Mouse (Mus musculus) spleen, adult 2 months (tissue): Measurements from ENCODE around the gene Lbx2. TPM values are rescaled to one million over a fixed set of nuclear protein-coding genes. Genes with fewer than 3 reads are reported as not detected.

Source experiments
- DNase-seq, 2 experiments: peaks; one replicate each; pipeline versions ENCODE4 v3.0.0 to v3.0.0-alpha.2; 2012 to 2021; ENCODE audit warnings: low spot score in 2 of 2, low read depth in 1 of 2
- H3K27ac ChIP-seq: fragments of 200-500 bp; 2 replicates; pipeline ENCODE4 v1.5.1; 2012; ENCODE audit warnings: low read length, inconsistent platforms; ENCODE audit not compliant: insufficient read depth
- H3K27me3 ChIP-seq: fragments of 200-500 bp; 2 replicates; pipeline ENCODE4 v1.6.1; 2012; ENCODE audit warnings: mild to moderate bottlenecking, moderate library complexity, low read length, inconsistent platforms; ENCODE audit not compliant: control insufficient read depth, insufficient read depth
- H3K36me3 ChIP-seq: fragments of 200-500 bp; 2 replicates; pipeline ENCODE4 v1.6.1; 2012; ENCODE audit warnings: mild to moderate bottlenecking, low read length, inconsistent platforms; ENCODE audit not compliant: control insufficient read depth, insufficient read depth
- H3K4me1 ChIP-seq: fragments of 200-500 bp; 2 replicates; pipeline ENCODE4 v1.6.1; 2011; ENCODE audit warnings: inconsistent platforms; ENCODE audit not compliant: control insufficient read depth, insufficient read depth, insufficient read length
- H3K4me3 ChIP-seq: fragments of 200-500 bp; 2 replicates; pipeline ENCODE4 v1.5.1; 2011; ENCODE audit warnings: mild to moderate bottlenecking, inconsistent platforms; ENCODE audit not compliant: insufficient read depth, insufficient read length; ENCODE audit errors: extremely low read depth
- CTCF ChIP-seq: fragments of 200-500 bp; IDR thresholded peaks from 2 replicates; pipeline ENCODE4 v1.5.1; 2011; ENCODE audit warnings: mild to moderate bottlenecking, inconsistent platforms; ENCODE audit not compliant: insufficient read depth, insufficient read length, insufficient replicate concordance; ENCODE audit errors: extremely low read depth
- POLR2A ChIP-seq: fragments of 200-500 bp; IDR thresholded peaks from 2 replicates; pipeline ENCODE4 v1.6.1; 2011; ENCODE audit warnings: low read depth, low read length, inconsistent platforms
- WGBS: fragments of 180-500 bp; shearing (Covaris S2); methylation state at CpG from one replicate; pipeline ENCODE4 v1.1.7; 2018; 5-methylcytosine and 5-hydroxymethylcytosine counted together
- polyA plus RNA-seq: library from polyadenylated mRNA; depleted of rRNA; stranded (reverse); fragments of >200 nt; gene quantifications from 2 replicates; pipeline ENCODE4 v1.2.3, GENCODE M21; 2012

The Lbx2 gene
- polyA plus RNA-seq, 1 experiment, result 2.8 TPM

- Histone ChIP-seq H3K27me3 (no peaks in the 10 kb centered on the region), H3K27ac (no peak overlapping the region), H3K4me3 (no peak overlapping the region), H3K36me3 (peaks cover 2% of the 10 kb centered on the region), H3K4me1 (peaks cover 22% of the 10 kb centered on the region)
- TF ChIP-seq CTCF, result no peak
- no peak for TF ChIP-seq POLR2A
- no peak for DNase-seq
- 92% methylated on average over 11 of the region's 11 CpGs for WGBS
These were observed 32.2 kb downstream of the Lbx2 start for GRCm38 (mm10) chr6:83118369-83118768.

DNA sequence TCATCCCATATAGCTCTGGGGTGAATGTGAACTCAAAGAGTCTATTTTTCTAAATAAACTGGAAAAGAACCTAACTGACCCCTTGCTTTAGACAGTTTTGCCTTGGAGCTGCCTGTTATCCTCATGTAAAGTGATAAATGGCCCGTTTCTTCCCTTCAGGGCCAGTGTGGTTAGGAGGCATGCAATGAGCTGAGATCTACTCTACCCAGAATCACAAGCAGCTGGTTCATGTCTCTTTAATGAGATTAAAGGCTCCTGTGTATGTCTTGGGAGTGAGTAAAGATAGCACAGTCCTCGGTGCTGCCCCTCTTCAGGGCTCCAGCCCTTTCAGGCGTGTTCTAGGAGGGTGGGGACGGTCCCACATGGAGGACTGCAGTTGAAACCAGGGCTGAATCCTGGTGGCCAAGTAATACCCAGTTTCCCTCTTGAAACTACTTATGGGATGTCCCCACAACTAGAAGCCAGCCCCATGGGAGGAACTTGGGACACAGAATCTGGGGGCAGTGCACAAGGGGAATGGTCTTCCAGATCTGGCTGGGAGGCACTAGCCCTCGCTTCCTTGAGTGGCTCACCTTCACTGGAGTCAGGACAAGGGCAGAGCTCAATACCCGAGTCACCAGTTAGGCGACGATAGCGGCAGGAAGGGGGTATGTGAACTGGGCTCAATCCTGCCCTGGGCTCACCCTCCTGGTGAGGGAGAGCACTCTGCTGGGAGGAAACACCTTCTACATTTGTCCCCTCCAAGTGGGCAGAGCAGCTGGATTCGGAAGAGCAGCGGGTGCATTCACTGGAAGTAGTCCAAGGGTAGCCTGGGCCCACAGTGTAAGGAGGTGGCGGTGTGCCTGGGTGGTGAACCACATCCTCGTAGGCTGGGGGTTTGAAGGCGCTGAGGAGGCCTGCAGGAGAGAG, 32.9 kb downstream of the Lbx2 start:
- WGBS, result 55% methylated on average over 14 of the region's 14 CpGs
- Histone ChIP-seq H3K27ac (no peak overlapping the region), H3K4me1 (peaks cover 24% of the 10 kb centered on the region), H3K27me3 (no peaks in the 10 kb centered on the region), H3K4me3 (no peak overlapping the region), H3K36me3 (peaks cover 2% of the 10 kb centered on the region)
- no peak for TF ChIP-seq CTCF
- no peak for TF ChIP-seq POLR2A
- DNase-seq, result no peak

DNA sequence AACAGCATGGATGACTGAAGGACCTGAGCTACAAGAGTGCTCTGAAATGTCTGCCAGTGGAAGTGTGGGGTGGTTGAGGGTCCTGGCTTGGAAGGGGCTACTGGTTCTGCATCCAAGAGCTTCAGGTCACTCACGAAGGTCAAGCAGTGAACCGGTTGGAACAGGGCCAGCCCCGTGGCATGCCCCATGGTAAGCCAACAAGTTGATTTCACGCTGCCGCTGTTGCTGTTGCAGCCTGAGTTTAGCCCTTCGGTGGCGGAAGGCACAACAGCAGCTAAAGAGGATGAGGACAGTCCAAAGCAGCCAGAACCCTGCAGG, 33.5 kb downstream of the Lbx2 start:
- no peak overlapping the region for H3K27ac ChIP-seq
- peaks cover 2% of the 10 kb centered on the region for H3K36me3 ChIP-seq
- no peaks in the 10 kb centered on the region for H3K27me3 ChIP-seq
- TF ChIP-seq CTCF, result no peak
- no peak for TF ChIP-seq POLR2A
- no peak overlapping the region for H3K4me3 ChIP-seq
- peaks cover 28% of the 10 kb centered on the region for H3K4me1 ChIP-seq
- 44% methylated on average over 7 of the region's 7 CpGs for WGBS
- DNase-seq, result no peak

DNA sequence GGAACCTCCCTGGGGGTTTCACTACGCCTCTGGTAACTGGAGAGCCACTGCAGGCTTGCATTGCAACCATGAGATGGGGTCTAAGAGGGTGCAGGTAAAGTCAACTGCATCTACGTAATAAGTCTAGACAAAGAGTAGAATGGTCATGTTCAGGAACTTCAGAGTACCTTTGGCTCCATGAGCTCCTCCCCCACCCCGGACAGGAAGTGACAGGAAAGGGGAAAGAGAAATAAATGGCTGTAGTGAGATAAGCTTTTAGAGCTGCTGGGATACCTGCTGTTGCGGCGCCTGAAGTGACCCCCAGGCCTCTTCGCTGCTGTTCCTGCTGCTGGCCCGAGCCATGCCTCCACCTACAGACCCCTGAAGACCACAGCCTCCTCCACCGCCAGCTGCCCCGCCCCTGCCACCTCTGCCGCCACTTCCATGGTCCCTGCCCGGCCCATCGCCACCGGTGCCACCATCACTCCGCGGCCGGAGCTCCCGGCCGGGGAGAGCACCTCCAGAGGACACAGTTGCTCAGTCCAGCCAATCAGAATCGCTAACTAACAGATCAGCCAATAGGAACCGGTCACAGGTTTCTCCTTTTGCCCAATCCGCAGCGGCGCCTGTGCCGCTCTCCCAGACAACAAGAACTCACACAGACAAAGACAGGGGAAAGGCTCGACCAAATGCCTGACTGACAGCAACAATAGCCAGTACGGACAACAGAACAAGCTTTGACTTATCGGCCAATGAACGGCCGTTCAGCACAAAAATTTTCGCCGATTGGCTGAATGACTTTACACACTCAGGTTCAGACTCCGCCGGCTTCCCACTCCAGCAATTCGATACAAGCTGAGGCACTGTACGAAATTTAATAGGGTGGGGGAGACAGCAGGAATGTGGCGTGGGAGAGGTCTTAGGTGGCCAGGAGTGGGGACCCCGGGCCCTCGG, 35.0 kb downstream of the Lbx2 start, which contains the start of gene Wbp1:
TSS of gene Wbp1 (minus strand) at position 630 of the 933 bp plus-strand sequence.
- Histone ChIP-seq H3K36me3 (peaks cover 2% of the 10 kb centered on the region), H3K4me3 (peak within 1 kb of the TSS; percentile 83), H3K27me3 (no peaks in the 10 kb centered on the region), H3K27ac (peak within 1 kb of the TSS; percentile 79), H3K4me1 (peaks cover 26% of the 10 kb centered on the region)
- under 1% methylated on average over 38 of the region's 38 CpGs for WGBS
- peak; percentile 93 to 98 for DNase-seq
- TF ChIP-seq CTCF (no peak), POLR2A (peak; percentile 64)

DNA sequence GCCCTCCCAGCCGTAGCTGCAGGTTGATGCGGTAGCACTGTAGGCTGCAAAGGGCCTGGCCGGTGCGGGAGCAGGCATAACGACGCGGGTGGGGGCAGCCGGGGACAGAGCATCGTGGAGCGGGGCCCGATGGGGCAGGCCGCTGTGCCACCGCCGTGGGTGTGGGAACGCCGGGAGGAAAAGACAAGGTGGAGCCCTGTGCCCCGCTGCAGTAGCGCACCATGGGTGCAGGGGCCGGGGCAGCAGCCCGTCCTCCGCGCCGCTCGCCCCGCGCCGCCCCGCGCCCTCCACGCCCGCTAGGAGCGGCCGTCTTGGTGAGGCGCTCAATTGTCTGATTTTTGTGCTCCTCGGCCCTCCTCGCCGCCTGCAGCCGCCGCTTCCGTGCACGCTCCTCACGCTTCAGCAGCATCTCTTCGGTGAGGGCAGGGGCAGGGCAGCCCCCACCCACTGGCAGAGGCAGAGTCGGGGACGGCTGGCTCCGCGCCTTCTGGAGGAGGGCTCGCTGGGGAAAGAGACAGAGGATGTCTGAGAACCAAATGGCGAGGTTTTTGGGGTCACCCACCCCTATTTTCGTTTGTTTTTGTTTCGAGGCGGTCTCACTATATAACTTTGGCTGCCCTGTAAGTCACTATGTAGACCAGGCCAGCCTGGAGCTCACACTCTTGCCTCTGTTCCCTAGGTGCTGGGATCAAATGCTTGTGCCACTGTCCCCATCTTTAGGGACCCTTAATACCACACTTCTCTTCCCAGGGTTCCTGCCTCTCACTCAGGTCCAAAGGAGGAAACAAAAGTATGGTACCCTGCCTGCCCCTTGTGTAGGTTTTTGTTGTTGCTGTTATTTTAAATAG, 35.9 kb downstream of the Lbx2 start:
- H3K27me3 ChIP-seq, result no peaks in the 10 kb centered on the region
- peak overlapping the region; percentile 74 for H3K27ac ChIP-seq
- TF ChIP-seq CTCF (no peak), POLR2A (no peak)
- 4% methylated on average over 52 of the region's 52 CpGs for WGBS
- H3K36me3 ChIP-seq, result peaks cover 1% of the 10 kb centered on the region
- H3K4me3 ChIP-seq, result peak overlapping the region; percentile 65
- DNase-seq, result no peak
- peaks cover 26% of the 10 kb centered on the region for H3K4me1 ChIP-seq

GRCm38 (mm10) chr6:83122961-83123360, 36.8 kb downstream of the Lbx2 start:
- Histone ChIP-seq H3K36me3 (no peaks in the 10 kb centered on the region; the same call in 1 of the 2 replicates), H3K27ac (no peak overlapping the region), H3K27me3 (no peaks in the 10 kb centered on the region), H3K4me1 (peaks cover 26% of the 10 kb centered on the region), H3K4me3 (no peak overlapping the region)
- TF ChIP-seq CTCF (no peak), POLR2A (no peak)
- 92% methylated on average over 5 of the region's 5 CpGs for WGBS
- DNase-seq, result no peak
